Mouse (Mus musculus) liver, adult 2 months (tissue): ENCODE data around the gene Zmynd11.

Experiments used
- CTCF ChIP-seq: fragments of 200-500 bp; IDR thresholded peaks from 2 replicates; pipeline ENCODE4 v1.5.1; 2011; ENCODE audit warnings: low read depth, low read length, control low read depth
- POLR2A ChIP-seq: fragments of 200-500 bp; IDR thresholded peaks from 2 replicates; pipeline ENCODE4 v1.6.1; 2011; ENCODE audit warnings: low read length, control low read depth; ENCODE audit not compliant: insufficient read depth; ENCODE audit errors: extremely low read depth

DNA sequence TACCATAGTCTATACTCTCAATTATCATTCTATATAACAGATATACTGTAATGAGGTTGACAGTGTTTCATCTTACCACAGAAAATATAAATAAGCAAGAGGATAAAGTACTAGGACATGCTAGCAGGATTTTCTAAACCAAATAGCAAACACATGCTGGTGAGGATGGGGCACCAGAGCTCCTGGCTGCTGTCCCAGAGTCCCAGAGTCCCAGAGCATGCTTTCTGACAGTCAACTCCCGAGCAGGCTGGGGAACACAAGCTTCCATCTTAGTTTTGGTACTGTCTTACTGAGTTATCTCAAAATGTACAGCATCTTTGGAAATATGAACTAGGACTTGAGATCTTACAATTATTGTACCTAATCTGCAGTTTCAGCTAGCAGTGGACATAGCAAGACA lies 14.8 kb downstream of the Zmynd11 start:
- no peak for TF ChIP-seq POLR2A
- no peak for TF ChIP-seq CTCF
